Mouse (Mus musculus): ENCODE measurements around the gene Mfap3l.

- TF ChIP-seq POLR2A (IDR thresholded peaks at IDR 0.05; ENCODE audit: borderline replicate concordance, insufficient read depth, low read length) (no peak), CTCF (IDR thresholded peaks at IDR 0.05; ENCODE audit: borderline replicate concordance, insufficient read depth, low read depth, low read length) (no peak)
These were observed 10.9 kb downstream of the Mfap3l start for GRCm38 (mm10) chr8:60643416-60644020.

Measured in cerebellum, adult 2 months (tissue).